Mouse (Mus musculus) T-helper 17 cell (primary cell): ENCODE measurements around the gene Matk.

Experiments used
- in situ Hi-C, 2 experiments: fragments of 300-600 bp; cut with MboI, MseI; formaldehyde crosslinking; loops; 1 replicate in 1 of 2; 2 replicates in 1 of 2; pipeline ENCODE4 v1.15.1; 2025; ENCODE audit warnings: high pct_unique_total_duplicates in 2 of 2

The Matk gene

GRCm38 (mm10) chr10:81301321-81301720 lies 48.6 kb downstream of the Matk start:
- in situ Hi-C loops: loop anchor here in 1 of 2 experiments (5.0 kb wide), 1 partner anchor 46 kb away; no protein-coding TSS in a partner anchor

- in situ Hi-C loops: loop anchor here in 1 of 2 experiments (5.0 kb wide), 1 partner anchor 45 kb away; no protein-coding TSS in a partner anchor
These were observed 49.6 kb downstream of the Matk start for GRCm38 (mm10) chr10:81302288-81302687.

DNA sequence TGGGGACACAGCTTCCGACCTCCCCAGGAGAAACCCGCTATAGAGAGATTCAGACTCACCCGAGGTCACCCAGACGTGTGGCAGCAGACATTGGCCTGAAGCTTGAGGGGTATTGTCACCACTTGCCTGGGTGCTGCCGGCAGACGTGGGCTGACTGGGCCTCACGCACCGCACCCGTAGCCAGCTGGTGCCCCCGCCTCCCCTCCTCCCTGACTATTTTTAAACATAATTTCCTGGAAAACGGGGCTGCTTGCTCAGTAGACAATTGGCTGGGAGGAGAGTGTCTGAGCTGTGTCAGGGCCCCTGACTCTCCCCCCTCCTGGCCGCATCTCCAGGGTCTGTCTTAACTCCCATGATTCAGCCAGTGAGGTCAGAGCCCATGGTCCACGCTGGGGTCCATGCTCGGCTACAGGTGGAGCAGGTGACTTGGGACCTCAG lies 50.1 kb downstream of the Matk start:
- in situ Hi-C loops: loop anchor here in 1 of 2 experiments (5.0 kb wide), 1 partner anchor 45 kb away; no protein-coding TSS in a partner anchor

DNA sequence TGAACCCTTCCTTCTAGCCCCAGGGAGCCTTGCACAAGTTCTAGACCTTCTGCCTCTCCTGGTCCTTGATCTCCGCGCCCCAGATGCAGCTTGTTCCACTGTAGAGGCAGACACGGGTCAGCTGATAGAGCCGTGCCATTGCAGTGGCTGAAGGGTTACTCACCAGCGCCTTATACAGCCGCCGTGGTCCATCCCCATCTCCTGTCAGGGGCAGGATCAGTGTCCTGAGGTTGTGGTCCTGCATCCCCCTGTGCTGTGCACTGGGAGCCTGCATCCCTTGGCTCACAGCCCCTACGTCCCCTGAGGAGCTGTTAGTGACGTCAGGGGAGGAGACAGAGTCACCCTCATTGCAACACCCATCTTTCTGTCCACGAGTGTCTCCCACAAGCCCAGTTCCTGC lies 50.5 kb downstream of the Matk start:
- in situ Hi-C loops: loop anchor here in 1 of 2 experiments (5.0 kb wide), 1 partner anchor 44 kb away; no protein-coding TSS in a partner anchor

DNA sequence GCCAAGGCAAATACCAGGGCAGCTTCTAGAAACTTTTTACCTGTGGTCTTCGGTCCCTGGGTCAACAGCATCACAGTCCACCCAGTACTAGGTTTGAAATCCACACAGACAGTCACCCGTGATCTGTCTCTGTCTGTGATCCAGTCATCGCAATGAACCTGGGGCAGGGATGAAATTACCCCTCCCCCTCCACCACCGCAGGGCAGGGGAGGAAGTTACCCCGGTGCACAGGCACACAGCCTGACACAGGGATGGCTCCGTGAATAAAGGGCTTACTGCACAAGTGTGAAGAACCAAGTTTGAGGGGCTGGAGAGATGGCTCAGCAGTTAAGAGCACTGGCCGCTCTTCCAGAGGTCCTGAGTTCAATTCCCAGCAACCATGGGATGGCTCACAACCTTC lies 51.0 kb downstream of the Matk start:
- in situ Hi-C loops: loop anchor here in 1 of 2 experiments (5.0 kb wide), 1 partner anchor 44 kb away; no protein-coding TSS in a partner anchor

DNA sequence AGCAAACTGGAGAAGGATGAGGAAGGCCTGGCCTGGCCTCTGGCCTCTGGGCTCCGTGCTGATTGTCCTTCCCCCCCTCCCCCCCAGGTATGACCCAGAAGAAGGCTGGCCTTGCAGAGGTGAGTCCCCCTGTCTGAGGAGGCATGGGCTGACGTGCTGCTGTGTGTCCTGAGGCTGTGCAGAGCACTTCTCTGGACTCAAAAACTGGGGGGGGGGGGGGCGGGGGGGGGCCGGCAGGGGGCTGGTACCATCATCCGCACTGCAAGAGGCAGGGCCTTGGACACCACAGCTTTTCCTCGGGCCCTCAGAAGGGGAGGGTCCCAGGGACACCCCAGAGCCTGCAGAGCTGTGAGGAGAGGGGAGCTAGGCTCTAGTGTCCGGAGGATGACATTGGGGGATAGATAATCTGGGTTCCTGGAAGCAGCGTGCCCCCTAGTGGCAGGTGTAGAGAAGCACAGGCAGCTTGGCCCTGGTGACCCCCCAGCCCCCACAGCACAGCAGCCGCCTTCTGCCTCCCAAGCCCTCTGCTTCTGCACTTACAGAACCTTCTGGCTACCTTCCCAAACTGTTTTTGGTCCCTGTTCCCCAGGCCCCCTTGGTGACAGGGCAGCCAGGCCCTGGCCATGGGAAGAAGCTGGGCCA lies 52.0 kb downstream of the Matk start:
- in situ Hi-C loops: loop anchor here in 1 of 2 experiments (5.0 kb wide), 1 partner anchor 43 kb away; no protein-coding TSS in a partner anchor

DNA sequence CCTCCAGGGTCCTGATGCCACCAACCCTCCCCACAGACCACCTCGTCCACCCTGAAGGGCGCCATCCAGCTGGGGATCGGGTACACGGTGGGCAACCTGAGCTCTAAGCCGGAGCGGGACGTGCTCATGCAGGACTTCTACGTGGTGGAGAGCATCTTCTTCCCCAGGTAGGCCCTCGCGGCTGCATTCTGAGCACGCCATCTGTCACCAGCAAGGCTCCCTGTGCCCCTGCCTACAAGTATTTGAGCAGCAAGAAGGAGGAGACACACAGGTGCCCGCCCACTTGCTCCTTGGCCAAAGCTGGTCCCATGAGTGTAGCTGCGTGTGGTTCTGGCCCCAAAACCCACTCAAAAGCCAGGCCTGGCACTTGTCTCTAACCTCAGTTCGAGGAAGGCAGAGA lies 52.9 kb downstream of the Matk start:
- in situ Hi-C loops: no loop called here

GRCm38 (mm10) chr10:81306173-81306668 lies 53.5 kb downstream of the Matk start:
- in situ Hi-C loops: no loop called here

DNA sequence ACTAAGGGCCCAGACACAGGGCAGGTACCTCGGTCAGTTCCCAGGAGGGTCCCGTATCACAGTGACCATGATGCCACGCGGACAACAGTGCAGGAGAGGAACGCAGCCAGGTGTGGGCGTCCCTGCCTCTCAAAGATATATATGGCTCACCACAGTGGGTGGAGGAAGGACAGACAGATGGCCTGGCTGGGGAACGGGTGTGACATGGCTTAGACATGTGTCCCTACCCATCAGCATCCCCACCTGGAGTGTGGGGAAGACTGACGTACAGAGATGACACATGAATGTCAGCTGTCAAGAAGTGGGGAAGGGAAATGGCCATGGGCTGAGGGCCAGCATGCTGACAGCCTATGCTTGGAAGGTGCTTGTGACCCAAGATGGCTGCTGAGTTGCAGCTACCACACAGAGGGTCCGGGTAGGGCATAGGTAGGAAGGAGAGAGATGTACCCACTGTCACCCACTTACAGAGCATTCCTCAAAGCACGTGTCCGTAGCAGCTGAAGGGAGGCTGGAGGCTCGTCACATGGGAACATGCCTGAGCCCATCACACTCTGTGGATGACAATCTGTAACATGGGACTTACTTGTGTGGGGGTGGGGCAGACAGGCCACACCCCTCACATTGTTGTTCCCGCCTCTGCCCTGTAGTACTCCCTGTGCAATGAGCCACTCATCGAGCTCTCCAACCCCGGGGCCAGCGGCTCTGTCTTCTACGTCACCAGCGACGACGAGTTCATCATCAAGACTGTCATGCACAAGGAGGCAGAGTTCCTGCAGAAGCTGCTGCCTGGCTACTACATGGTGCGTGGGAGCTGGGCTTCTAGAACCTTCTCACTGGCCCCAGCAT lies 54.3 kb downstream of the Matk start:
- in situ Hi-C loops: no loop called here

DNA sequence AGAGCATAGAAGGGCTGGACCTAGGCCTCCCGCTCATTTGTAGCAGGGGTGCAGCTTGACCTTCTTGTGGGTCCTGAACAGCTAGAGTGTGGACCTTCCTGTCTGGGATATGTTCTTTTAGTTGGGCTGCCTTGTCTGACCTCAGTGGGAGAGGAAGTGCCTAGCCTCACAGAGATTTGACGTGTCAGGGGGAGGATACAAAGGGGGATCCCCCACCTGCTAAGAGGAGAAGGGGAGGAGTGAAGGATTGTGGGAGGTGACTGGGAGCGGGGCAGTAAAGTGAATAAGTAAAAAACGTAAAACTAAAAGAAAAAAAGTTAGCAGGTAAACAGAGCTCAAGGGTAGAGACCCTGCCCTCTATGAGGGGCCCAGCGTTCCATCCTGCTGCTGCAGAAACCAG lies 56.8 kb downstream of the Matk start:
- in situ Hi-C loops: no loop called here
